Mouse (Mus musculus): ENCODE measurements around the gene Ctsw. TPM values are rescaled to one million over a fixed set of nuclear protein-coding genes. Genes with fewer than 3 reads are reported as not detected.
"Not testable (repeated sequence)": the region's sequence is repeated elsewhere in the genome, so short reads cannot be mapped to it uniquely, and the experiment has no call there.

Gene Ctsw
- polyA plus RNA-seq, 1 experiment from 2014 or later = 0.54 TPM

GRCm38 (mm10) chr19:5490313-5490897, 22.1 kb upstream of the Ctsw start, which contains the start of gene Cfl1:
Gene Cfl1 (plus strand): TSS chr19:5490455.
- WGBS = under 1% methylated on average over 60 of the region's 62 CpGs
- Histone ChIP-seq H3K9me3 (ENCODE audit: control insufficient read depth, low read length) (no peaks in the 10 kb centered on the region), H3K9ac (ENCODE audit: low read depth, low read length) (peak within 1 kb of the TSS; percentile 96), H3K27me3 (ENCODE audit: control insufficient read depth, insufficient read depth, low read length) (no peaks in the 10 kb centered on the region), H3K4me1 (ENCODE audit: control insufficient read depth, insufficient read depth, low read length) (peaks cover 21% of the 10 kb centered on the region; the same call in 1 of the 2 replicates), H3K4me3 (ENCODE audit: low read length) (peak within 1 kb of the TSS; percentile 97), H3K4me2 (replicated peaks; ENCODE audit: low read depth, low read length) (peak within 1 kb of the TSS; percentile 81), H3K36me3 (ENCODE audit: control insufficient read depth, insufficient read depth, low read length) (peaks cover 37% of the 10 kb centered on the region), H3K27ac (ENCODE audit: low read depth, low read length) (peak within 1 kb of the TSS; percentile 98)
- peak; percentile 60 for ATAC-seq (ENCODE audit: low FRiP score, low TSS enrichment)

GRCm38 (mm10) chr19:5489721-5490120, 21.4 kb upstream of the Ctsw start:
- 50% methylated on average over 10 of the region's 10 CpGs for WGBS
- H3K36me3 ChIP-seq (ENCODE audit: control insufficient read depth, insufficient read depth, low read length) = peaks cover 40% of the 10 kb centered on the region
- not testable (repeated sequence) for H3K27me3 ChIP-seq (ENCODE audit: control insufficient read depth, insufficient read depth, low read length); H3K9ac ChIP-seq (ENCODE audit: low read depth, low read length); ATAC-seq (ENCODE audit: low FRiP score, low TSS enrichment); H3K9me3 ChIP-seq (ENCODE audit: control insufficient read depth, low read length); H3K4me2 ChIP-seq (replicated peaks; ENCODE audit: low read depth, low read length)
- H3K27ac ChIP-seq (ENCODE audit: low read depth, low read length) = peak overlapping the region; percentile 98; the same call in 1 of the 2 replicates
- peaks cover 21% of the 10 kb centered on the region; the same call in 1 of the 2 replicates for H3K4me1 ChIP-seq (ENCODE audit: control insufficient read depth, insufficient read depth, low read length)
- peak overlapping the region; percentile 97; the same call in 1 of the 2 replicates for H3K4me3 ChIP-seq (ENCODE audit: low read length)

GRCm38 (mm10) chr19:5488878-5489571, 20.7 kb upstream of the Ctsw start:
- peak overlapping the region; percentile 56 for H3K4me3 ChIP-seq (ENCODE audit: low read length)
- peaks cover 40% of the 10 kb centered on the region for H3K36me3 ChIP-seq (ENCODE audit: control insufficient read depth, insufficient read depth, low read length)
- peak; percentile 87 for ATAC-seq (ENCODE audit: low FRiP score, low TSS enrichment)
- H3K27ac ChIP-seq (ENCODE audit: low read depth, low read length) = peak overlapping the region; percentile 98
- under 1% methylated on average over 26 of the region's 26 CpGs for WGBS
- H3K4me2 ChIP-seq (replicated peaks; ENCODE audit: low read depth, low read length) = peak overlapping the region; percentile 81
- peak overlapping the region; percentile 52; the same call in 1 of the 2 replicates for H3K9ac ChIP-seq (ENCODE audit: low read depth, low read length)
- H3K9me3 ChIP-seq (ENCODE audit: control insufficient read depth, low read length) = no peaks in the 10 kb centered on the region
- H3K27me3 ChIP-seq (ENCODE audit: control insufficient read depth, insufficient read depth, low read length) = no peaks in the 10 kb centered on the region
- H3K4me1 ChIP-seq (ENCODE audit: control insufficient read depth, insufficient read depth, low read length) = peaks cover 18% of the 10 kb centered on the region; the same call in 1 of the 2 replicates

DNA sequence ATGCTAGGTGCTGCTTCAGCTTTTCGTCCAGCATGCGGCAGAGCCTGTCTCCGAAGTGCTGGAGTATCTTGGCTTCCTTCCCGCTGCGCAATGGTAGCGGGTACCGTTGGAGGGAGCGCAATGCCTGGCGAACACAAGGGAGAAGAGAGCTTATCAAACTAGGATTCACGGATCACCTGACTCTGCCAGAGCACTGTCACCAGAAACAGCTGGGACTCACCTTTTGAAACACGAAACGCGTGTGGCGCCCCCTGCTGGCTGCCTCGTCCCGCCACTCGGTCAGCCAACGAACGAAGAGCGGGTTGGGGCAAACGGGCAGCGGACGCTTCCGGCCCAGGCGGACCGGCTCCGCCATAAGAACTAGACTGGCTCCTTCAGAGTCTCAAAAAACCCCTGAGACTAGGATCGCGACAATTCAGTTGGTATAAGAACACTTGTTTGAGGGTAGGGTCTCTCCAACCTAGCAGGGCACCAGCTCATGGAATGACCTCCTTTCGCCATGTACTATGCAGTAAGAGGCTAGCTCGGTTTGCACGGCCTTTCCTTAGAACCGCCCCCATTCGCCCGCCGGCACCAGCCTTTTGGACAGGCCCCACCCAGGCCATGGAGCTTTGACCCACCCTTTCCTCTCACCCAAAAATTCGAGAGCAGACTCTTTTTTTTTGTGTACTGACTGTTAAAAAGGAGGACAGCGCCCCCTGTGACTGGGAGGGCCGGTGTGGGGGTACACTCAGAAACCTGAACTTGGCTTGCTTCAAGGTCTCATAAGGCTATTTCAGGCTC, 19.7 kb upstream of the Ctsw start, which contains the start of gene Mus81:
Gene Mus81, minus strand, starts transcription at position 635 of the 783 bp plus-strand sequence.
- Histone ChIP-seq H3K27me3 (ENCODE audit: control insufficient read depth, insufficient read depth, low read length) (no peaks in the 10 kb centered on the region), H3K4me3 (ENCODE audit: low read length) (peak within 1 kb of the TSS; percentile 56), H3K36me3 (ENCODE audit: control insufficient read depth, insufficient read depth, low read length) (peaks cover 40% of the 10 kb centered on the region), H3K4me1 (ENCODE audit: control insufficient read depth, insufficient read depth, low read length) (peaks cover 13% of the 10 kb centered on the region; the same call in 1 of the 2 replicates), H3K9me3 (ENCODE audit: control insufficient read depth, low read length) (no peaks in the 10 kb centered on the region), H3K9ac (ENCODE audit: low read depth, low read length) (peak within 1 kb of the TSS; percentile 61), H3K4me2 (replicated peaks; ENCODE audit: low read depth, low read length) (peak within 1 kb of the TSS; percentile 81), H3K27ac (ENCODE audit: low read depth, low read length) (peak within 1 kb of the TSS; percentile 98)
- peak; percentile 76 for ATAC-seq (ENCODE audit: low FRiP score, low TSS enrichment)
- WGBS = under 1% methylated on average over 39 of the region's 39 CpGs

- Histone ChIP-seq H3K4me1 (ENCODE audit: control insufficient read depth, insufficient read depth, low read length) (peaks cover 10% of the 10 kb centered on the region; the same call in 1 of the 2 replicates), H3K4me3 (ENCODE audit: low read length) (no peak overlapping the region), H3K27ac (ENCODE audit: low read depth, low read length) (no peak overlapping the region), H3K36me3 (ENCODE audit: control insufficient read depth, insufficient read depth, low read length) (peaks cover 44% of the 10 kb centered on the region), H3K27me3 (ENCODE audit: control insufficient read depth, insufficient read depth, low read length) (no peaks in the 10 kb centered on the region), H3K4me2 (replicated peaks; ENCODE audit: low read depth, low read length) (no peak overlapping the region), H3K9me3 (ENCODE audit: control insufficient read depth, low read length) (no peaks in the 10 kb centered on the region), H3K9ac (ENCODE audit: low read depth, low read length) (no peak overlapping the region)
- WGBS = 85% methylated on average over 4 of the region's 4 CpGs
- no peak for ATAC-seq (ENCODE audit: low FRiP score, low TSS enrichment)
Observed at GRCm38 (mm10) chr19:5486771-5487170, 18.5 kb upstream of the Ctsw start.

- Histone ChIP-seq H3K27me3 (ENCODE audit: control insufficient read depth, insufficient read depth, low read length) (no peaks in the 10 kb centered on the region), H3K4me2 (replicated peaks; ENCODE audit: low read depth, low read length) (no peak overlapping the region), H3K36me3 (ENCODE audit: control insufficient read depth, insufficient read depth, low read length) (peaks cover 48% of the 10 kb centered on the region), H3K9me3 (ENCODE audit: control insufficient read depth, low read length) (no peaks in the 10 kb centered on the region), H3K9ac (ENCODE audit: low read depth, low read length) (no peak overlapping the region), H3K4me1 (ENCODE audit: control insufficient read depth, insufficient read depth, low read length) (peaks cover 9% of the 10 kb centered on the region; the same call in 1 of the 2 replicates), H3K27ac (ENCODE audit: low read depth, low read length) (no peak overlapping the region), H3K4me3 (ENCODE audit: low read length) (no peak overlapping the region)
- WGBS = 78% methylated on average over 8 of the region's 8 CpGs
- no peak for ATAC-seq (ENCODE audit: low FRiP score, low TSS enrichment)
Observed at GRCm38 (mm10) chr19:5486286-5486685, 18.0 kb upstream of the Ctsw start.

DNA sequence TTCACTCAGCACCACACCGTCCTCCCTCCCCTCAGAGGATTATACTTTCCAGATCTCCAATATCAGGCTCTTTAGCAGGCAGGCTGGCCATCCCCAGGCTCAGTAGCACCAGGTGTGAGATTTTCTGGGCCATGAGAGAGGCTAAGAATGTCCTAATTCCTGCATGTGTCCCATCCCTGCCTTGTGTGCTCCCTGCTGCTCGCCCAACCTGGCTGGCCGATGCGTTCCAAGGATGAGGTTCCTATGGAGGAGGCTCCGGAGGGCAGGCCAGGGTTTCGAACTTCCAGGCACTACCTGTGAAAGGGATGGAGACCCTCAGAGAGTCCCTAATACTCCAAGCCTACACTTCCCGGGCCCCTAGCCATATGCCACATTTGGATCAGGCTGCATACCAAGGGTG, 17.5 kb upstream of the Ctsw start:
- peaks cover 53% of the 10 kb centered on the region for H3K36me3 ChIP-seq (ENCODE audit: control insufficient read depth, insufficient read depth, low read length)
- peaks cover 9% of the 10 kb centered on the region; the same call in 1 of the 2 replicates for H3K4me1 ChIP-seq (ENCODE audit: control insufficient read depth, insufficient read depth, low read length)
- no peaks in the 10 kb centered on the region for H3K9me3 ChIP-seq (ENCODE audit: control insufficient read depth, low read length)
- H3K27me3 ChIP-seq (ENCODE audit: control insufficient read depth, insufficient read depth, low read length) = no peaks in the 10 kb centered on the region
- no peak for ATAC-seq (ENCODE audit: low FRiP score, low TSS enrichment)
- H3K4me2 ChIP-seq (replicated peaks; ENCODE audit: low read depth, low read length) = no peak overlapping the region
- no peak overlapping the region for H3K9ac ChIP-seq (ENCODE audit: low read depth, low read length)
- no peak overlapping the region for H3K27ac ChIP-seq (ENCODE audit: low read depth, low read length)
- no peak overlapping the region for H3K4me3 ChIP-seq (ENCODE audit: low read length)
- WGBS = 93% methylated on average over 7 of the region's 7 CpGs

DNA sequence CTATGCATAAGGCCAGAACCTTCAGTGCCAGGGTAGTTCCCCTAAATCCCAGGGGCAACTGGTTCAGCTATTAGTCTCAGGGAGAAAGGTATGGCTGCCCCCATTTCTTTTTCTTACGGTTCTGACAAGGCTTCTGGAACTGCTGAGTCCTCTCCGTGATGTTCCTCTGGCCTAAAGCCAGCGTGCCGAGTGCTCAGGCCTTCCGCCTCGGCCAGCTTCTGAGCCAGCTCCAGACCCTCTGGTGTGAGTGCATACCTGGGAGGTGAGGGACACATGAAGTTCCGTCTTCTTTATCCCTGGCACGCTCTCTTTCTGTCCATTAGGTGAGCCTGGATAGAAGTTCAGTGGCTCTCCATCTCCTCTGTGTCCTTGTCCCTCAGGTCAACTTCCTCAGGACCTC, 17.1 kb upstream of the Ctsw start:
- WGBS = 93% methylated on average over 8 of the region's 8 CpGs
- peaks cover 58% of the 10 kb centered on the region for H3K36me3 ChIP-seq (ENCODE audit: control insufficient read depth, insufficient read depth, low read length)

More for the DNA sequence above, 17.1 kb upstream of the Ctsw start:
- Histone ChIP-seq H3K4me2 (replicated peaks; ENCODE audit: low read depth, low read length) (no peak overlapping the region), H3K9ac (ENCODE audit: low read depth, low read length) (no peak overlapping the region), H3K27ac (ENCODE audit: low read depth, low read length) (no peak overlapping the region), H3K27me3 (ENCODE audit: control insufficient read depth, insufficient read depth, low read length) (no peaks in the 10 kb centered on the region), H3K4me1 (ENCODE audit: control insufficient read depth, insufficient read depth, low read length) (peaks cover 9% of the 10 kb centered on the region; the same call in 1 of the 2 replicates), H3K4me3 (ENCODE audit: low read length) (no peak overlapping the region), H3K9me3 (ENCODE audit: control insufficient read depth, low read length) (no peaks in the 10 kb centered on the region)
- no peak for ATAC-seq (ENCODE audit: low FRiP score, low TSS enrichment)

All from kidney, embryonic 14.5 days (tissue).